Mouse (Mus musculus) liver, postnatal 0 days (tissue): Measurements from ENCODE around the gene Osbpl8. TPM values are rescaled to one million over a fixed set of nuclear protein-coding genes. Genes with fewer than 3 reads are reported as not detected.

ENCODE experiments used
- ATAC-seq: fragments of 200-750 bp; cut with Nextera tagmentation; 2 replicates; pipeline ENCODE4 v1.8.0; 2017; ENCODE audit warnings: mild to moderate bottlenecking, moderate library complexity
- DNase-seq: peaks from one replicate; pipeline ENCODE4 v3.0.0-alpha.2; 2016
- H3K27ac ChIP-seq: fragments of 300-500 bp; sonication (generic); 2 replicates; pipeline ENCODE4 v1.5.1; 2014; ENCODE audit warnings: antibody characterized with exemption, moderate library complexity, mild to moderate bottlenecking, low read depth
- H3K27me3 ChIP-seq: fragments of 300-500 bp; sonication (generic); 2 replicates; pipeline ENCODE4 v1.6.1; 2014; ENCODE audit warnings: low read length, control low read depth, mixed read lengths; ENCODE audit not compliant: insufficient read depth
- H3K36me3 ChIP-seq: fragments of 300-500 bp; sonication (generic); replicated peaks from 2 replicates; pipeline ENCODE4 v1.6.1; 2014; ENCODE audit warnings: mild to moderate bottlenecking, control low read depth, low read length, moderate library complexity, mixed read lengths; ENCODE audit not compliant: insufficient read depth
- H3K4me1 ChIP-seq: fragments of 300-500 bp; sonication (generic); 2 replicates; pipeline ENCODE4 v1.6.1; 2014; ENCODE audit warnings: antibody characterized with exemption, mild to moderate bottlenecking, control low read depth; ENCODE audit not compliant: insufficient read depth
- H3K4me2 ChIP-seq: fragments of 300-500 bp; sonication (generic); 2 replicates; pipeline ENCODE4 v1.6.1; 2014; ENCODE audit warnings: low read depth, mild to moderate bottlenecking, low read length, moderate library complexity, mixed read lengths
- H3K4me3 ChIP-seq: fragments of 300-500 bp; sonication (generic); 2 replicates; pipeline ENCODE4 v1.5.1; 2014; ENCODE audit warnings: low read depth, low read length
- H3K9ac ChIP-seq: fragments of 300-500 bp; sonication (generic); replicated peaks from 2 replicates; pipeline ENCODE4 v1.6.1; 2014; ENCODE audit warnings: mild to moderate bottlenecking, moderate library complexity
- H3K9me3 ChIP-seq: fragments of 300-500 bp; sonication (generic); 2 replicates; pipeline ENCODE4 v1.6.1; 2016; ENCODE audit warnings: mild to moderate bottlenecking, control low read depth, low read length, mixed read lengths
- CTCF ChIP-seq: sonication (generic); IDR thresholded peaks from 2 replicates; pipeline ENCODE4 v1.5.1; 2016; ENCODE audit warnings: antibody characterized with exemption, low read depth
- EP300 ChIP-seq: IDR thresholded peaks from 2 replicates; pipeline ENCODE4 v1.6.1; 2016; ENCODE audit warnings: antibody characterized with exemption, low read depth, mild to moderate bottlenecking
- WGBS: fragments of 180-500 bp; shearing (Covaris S2); extraction: QIAGEN DNeasy Blood & Tissue Kit; methylation state at CpG from one replicate; pipeline ENCODE4 v1.1.7; 2014; ENCODE audit not compliant: insufficient replicate concordance; 5-methylcytosine and 5-hydroxymethylcytosine counted together
- polyA plus RNA-seq: library from polyadenylated mRNA; unstranded; fragments of >200 nt; fragmentation: Nextera tagmentation; extraction: Ambion mirVana; gene quantifications from 2 replicates; pipeline ENCODE4 v1.2.1, GENCODE M21; 2015

Gene Osbpl8
- polyA plus RNA-seq, 1 experiment from 2014 or later = 5.6 TPM

DNA sequence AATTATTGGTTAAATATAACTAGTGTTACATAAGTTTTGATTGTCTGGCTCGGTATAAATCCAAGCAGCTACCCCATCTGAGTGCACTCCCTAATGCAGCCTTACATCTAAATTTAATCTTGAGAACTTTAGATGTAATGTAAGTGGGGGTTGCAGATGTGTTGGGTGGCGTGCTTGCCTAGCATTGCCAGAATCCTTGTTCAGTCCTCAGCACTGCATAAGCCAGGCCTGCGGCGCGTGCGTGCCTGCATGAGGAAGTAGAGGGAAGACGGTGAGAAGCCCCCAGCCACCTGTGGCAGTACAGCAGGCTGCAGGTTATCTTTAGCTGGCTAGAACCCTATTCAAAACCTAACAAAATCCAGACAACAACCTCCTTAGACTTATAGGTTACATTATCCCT is 13.5 kb downstream of the Osbpl8 start:
- TF ChIP-seq EP300 (no peak), CTCF (no peak)
- DNase-seq = no peak
- 72% methylated on average over 7 of the region's 7 CpGs for WGBS
- Histone ChIP-seq H3K4me3 (no peak overlapping the region), H3K9me3 (no peaks in the 10 kb centered on the region), H3K4me1 (peaks cover 10% of the 10 kb centered on the region; the same call in 1 of the 2 replicates), H3K4me2 (no peak overlapping the region), H3K36me3 (no peaks in the 10 kb centered on the region), H3K27ac (no peak overlapping the region), H3K9ac (no peak overlapping the region), H3K27me3 (no peaks in the 10 kb centered on the region)
- ATAC-seq = no peak

DNA sequence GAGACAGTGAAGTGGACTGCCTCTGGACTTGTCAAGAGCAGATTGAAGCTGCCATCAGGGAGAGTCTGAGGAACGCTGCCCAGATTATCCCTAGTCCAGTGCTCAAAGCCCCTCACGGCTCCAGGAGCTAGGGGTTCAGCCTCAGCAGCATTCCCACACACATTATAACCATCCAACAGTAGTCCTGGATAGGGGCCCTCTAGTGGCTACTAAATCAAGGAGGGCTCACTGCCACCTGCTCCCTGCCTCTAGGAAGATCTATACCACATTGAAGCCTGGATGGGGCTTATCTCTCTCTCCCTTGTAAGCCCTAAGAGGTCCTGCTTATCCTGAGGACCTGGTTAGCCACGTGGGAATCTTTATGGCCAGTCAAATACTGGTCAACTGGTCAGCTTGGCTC is 16.1 kb downstream of the Osbpl8 start:
- DNase-seq = no peak
- ATAC-seq = peak; percentile 35; the same call in 1 of the 2 replicates
- H3K9me3 ChIP-seq = no peaks in the 10 kb centered on the region
- 47% methylated on average over 3 of the region's 3 CpGs for WGBS
- no peak overlapping the region for H3K4me3 ChIP-seq
- H3K27me3 ChIP-seq = no peaks in the 10 kb centered on the region
- no peak overlapping the region for H3K9ac ChIP-seq
- no peak overlapping the region for H3K4me2 ChIP-seq
- H3K27ac ChIP-seq = no peak overlapping the region
- no peaks in the 10 kb centered on the region for H3K36me3 ChIP-seq
- peaks cover 10% of the 10 kb centered on the region; the same call in 1 of the 2 replicates for H3K4me1 ChIP-seq
- no peak for TF ChIP-seq EP300
- TF ChIP-seq CTCF = peak; percentile 51

DNA sequence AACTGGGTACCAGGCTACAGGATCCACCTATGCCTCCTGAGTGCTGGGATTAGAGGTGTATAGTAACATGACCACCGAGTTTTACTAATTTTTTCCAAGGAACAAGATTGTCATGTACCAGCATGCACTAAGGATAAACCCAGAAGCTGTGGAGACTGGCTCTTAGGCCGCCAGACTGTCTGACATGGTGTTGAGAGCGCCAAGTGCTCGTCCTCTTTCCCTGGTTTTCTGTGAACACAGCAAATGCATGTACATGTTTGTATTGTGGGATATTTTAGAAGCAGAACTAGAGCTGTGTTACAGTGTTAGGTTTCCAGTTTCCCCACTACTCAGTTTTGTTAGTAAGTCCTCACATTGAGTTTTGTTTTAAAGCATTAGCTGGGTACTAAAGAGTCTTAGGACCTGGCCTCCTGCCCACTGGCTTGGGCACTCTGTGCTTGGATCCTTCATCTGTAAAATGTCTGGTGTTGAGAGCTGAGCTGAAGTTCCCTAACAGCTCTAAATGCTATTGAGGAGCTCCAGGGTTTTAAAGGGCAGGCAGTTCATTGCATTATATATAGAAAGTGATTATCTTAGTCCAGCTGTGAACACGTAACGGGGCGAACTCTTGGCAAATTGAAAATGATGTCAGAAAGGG is 19.2 kb downstream of the Osbpl8 start:
- ATAC-seq (no peak), DNase-seq (no peak)
- Histone ChIP-seq H3K9ac (no peak overlapping the region), H3K9me3 (no peaks in the 10 kb centered on the region), H3K36me3 (no peaks in the 10 kb centered on the region), H3K4me3 (no peak overlapping the region), H3K4me1 (peaks cover 6% of the 10 kb centered on the region; the same call in 1 of the 2 replicates), H3K4me2 (no peak overlapping the region), H3K27me3 (no peaks in the 10 kb centered on the region), H3K27ac (no peak overlapping the region)
- 83% methylated on average over 7 of the region's 7 CpGs for WGBS
- TF ChIP-seq EP300 = no peak
- TF ChIP-seq CTCF = no peak

DNA sequence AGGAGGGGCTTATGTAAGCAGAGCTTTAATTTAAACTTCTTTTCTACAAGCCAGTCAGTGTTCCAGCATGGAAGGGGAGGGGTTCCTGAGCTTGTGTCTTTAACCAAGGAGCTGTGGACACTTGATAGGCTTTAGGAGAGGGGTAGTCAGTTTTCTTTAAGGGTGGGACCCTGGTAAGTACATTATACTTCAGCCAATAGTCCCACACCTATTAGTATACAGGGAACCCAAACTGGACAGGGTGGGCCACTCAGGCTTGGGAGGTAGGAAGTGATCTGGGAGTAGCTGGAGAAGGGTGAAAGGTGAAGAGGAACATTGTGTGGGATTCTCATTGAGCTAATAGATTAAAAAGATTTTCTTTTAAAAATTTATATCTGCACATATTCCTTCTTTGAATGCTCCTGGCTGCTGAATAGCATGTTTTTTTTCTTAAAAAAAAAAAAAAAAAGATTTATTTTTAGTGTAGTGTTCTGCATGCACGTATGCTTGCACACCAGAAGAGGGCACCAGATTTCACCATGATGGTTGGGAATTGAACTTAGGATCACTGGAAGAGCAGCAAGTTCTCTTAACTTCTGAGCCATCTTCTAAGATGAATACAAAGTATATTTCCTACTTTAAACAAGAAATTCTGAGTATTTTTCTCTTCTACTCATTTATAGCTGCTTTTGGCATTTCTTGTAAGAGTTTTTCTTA is 21.2 kb downstream of the Osbpl8 start:
- TF ChIP-seq CTCF (peak; percentile 19; the same call in 1 of the 2 replicates), EP300 (no peak)
- DNase-seq (no peak), ATAC-seq (no peak)

DNA sequence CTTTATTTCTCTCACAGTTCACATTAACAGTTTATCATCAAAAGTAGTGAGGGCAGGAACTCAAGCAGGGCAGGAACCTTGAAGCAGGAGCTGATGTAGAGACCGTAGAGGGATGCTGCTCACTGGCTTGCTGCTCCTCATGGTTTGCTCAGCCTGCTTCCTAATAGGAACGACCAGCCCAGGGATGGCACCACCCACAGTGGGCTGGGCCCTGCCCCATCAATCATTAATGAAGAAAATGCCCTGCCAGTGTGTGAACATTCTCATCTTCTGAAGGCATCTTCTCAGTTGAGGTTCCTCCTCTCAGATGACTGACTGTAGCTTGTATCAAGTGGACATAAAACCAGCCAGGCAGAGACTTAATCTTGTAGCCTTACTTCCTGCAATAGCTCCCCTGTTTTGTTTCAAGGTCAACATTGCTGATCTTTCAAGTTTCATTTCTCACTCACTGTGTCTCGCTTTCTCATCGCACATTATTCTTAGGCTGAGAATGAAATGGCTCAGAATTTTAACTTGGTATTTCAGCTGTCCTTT is 24.5 kb downstream of the Osbpl8 start:
- Histone ChIP-seq H3K4me1 (no peaks in the 10 kb centered on the region), H3K9me3 (no peaks in the 10 kb centered on the region), H3K9ac (no peak overlapping the region), H3K27ac (no peak overlapping the region), H3K27me3 (no peaks in the 10 kb centered on the region), H3K4me3 (no peak overlapping the region), H3K4me2 (no peak overlapping the region), H3K36me3 (no peaks in the 10 kb centered on the region)
- WGBS = 67% methylated on average over 4 of the region's 4 CpGs
- DNase-seq (no peak), ATAC-seq (peak; percentile 40; the same call in 1 of the 2 replicates)
- TF ChIP-seq CTCF (no peak), EP300 (no peak)

More for the DNA sequence above, 21.2 kb downstream of the Osbpl8 start:
- H3K27me3 ChIP-seq = no peaks in the 10 kb centered on the region
- no peaks in the 10 kb centered on the region for H3K9me3 ChIP-seq
- 89% methylated on average over 1 of the region's 1 CpGs for WGBS
- peaks cover 4% of the 10 kb centered on the region; the same call in 1 of the 2 replicates for H3K4me1 ChIP-seq
- no peaks in the 10 kb centered on the region for H3K36me3 ChIP-seq
- no peak overlapping the region for H3K27ac ChIP-seq
- H3K4me2 ChIP-seq = no peak overlapping the region
- no peak overlapping the region for H3K4me3 ChIP-seq
- no peak overlapping the region for H3K9ac ChIP-seq

DNA sequence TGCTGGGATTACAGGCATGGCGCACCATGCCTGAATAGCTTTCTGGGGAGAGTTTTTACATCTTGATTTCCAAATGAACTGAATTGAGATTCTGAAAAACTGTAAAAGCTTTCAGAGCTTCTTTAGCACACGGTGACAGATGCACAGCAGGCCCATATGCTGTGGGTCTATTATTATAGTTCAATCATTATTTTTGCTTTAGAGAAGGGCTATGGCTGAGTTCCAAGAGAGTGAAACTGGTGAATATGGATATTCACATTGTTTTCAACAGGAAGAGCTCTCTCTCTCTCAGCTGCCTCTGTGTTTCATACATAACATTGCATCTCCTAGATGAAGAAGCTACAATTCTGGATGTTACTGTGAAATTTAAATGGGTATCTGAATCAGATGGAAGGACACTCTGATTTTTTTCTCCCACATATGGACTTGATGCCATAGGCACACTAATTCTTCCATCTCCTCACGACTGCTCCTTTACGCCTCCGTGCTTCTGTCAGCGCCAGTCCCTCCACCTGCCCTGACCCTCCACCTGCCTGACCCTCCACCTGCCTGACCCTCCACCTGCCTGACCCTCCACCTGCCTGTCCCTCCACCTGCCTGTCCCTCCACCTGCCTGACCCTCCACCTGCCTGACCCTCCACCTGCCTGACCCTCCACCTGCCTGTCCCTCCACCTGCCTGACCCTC is 25.7 kb downstream of the Osbpl8 start:
- Histone ChIP-seq H3K4me1 (no peaks in the 10 kb centered on the region), H3K9ac (no peak overlapping the region), H3K4me3 (no peak overlapping the region), H3K9me3 (no peaks in the 10 kb centered on the region), H3K27ac (no peak overlapping the region), H3K36me3 (no peaks in the 10 kb centered on the region), H3K4me2 (no peak overlapping the region), H3K27me3 (no peaks in the 10 kb centered on the region)
- WGBS = 91% methylated on average over 6 of the region's 6 CpGs
- TF ChIP-seq CTCF (no peak), EP300 (no peak)
- DNase-seq = no peak
- ATAC-seq = no peak
